26 mouse cellular contexts compared by ENCODE assay signal in genomic region chr5:140461476-140461875, GRCm38 (mm10). TPM values are rescaled to one million over a fixed set of nuclear protein-coding genes. Genes with fewer than 3 reads are reported as not detected.
"Had no signal": no experiment of that assay in that cellular context is flagged by ENCODE, and none has a peak within 500 bp of the region (broad histone marks: within the 10 kb centered on the region; RNA-seq: fewer than 3 reads in every experiment).

No protein-coding gene starts in this region.

- H3K4me3 ChIP-seq: liver, embryonic 15.5 days; lung, embryonic 15.5 days; midbrain, embryonic 12.5 days; midbrain, embryonic 15.5 days; neural tube, embryonic 13.5 days; neural tube, embryonic 15.5 days had no signal

- H3K4me1 ChIP-seq: liver, embryonic 15.5 days; lung, embryonic 15.5 days; midbrain, embryonic 12.5 days; midbrain, embryonic 15.5 days; neural tube, embryonic 13.5 days; neural tube, embryonic 15.5 days had no signal

- H3K36me3 ChIP-seq: liver, embryonic 15.5 days; lung, embryonic 15.5 days; midbrain, embryonic 12.5 days; midbrain, embryonic 15.5 days; neural tube, embryonic 13.5 days; neural tube, embryonic 15.5 days had no signal

- H3K27me3 ChIP-seq: liver, embryonic 15.5 days; lung, embryonic 15.5 days; midbrain, embryonic 12.5 days; midbrain, embryonic 15.5 days; neural tube, embryonic 13.5 days; neural tube, embryonic 15.5 days had no signal

- H3K9me3 ChIP-seq: midbrain, embryonic 15.5 days; neural tube, embryonic 15.5 days had no signal

- H3K27ac ChIP-seq: liver, embryonic 15.5 days; lung, embryonic 15.5 days; macrophage; midbrain, embryonic 12.5 days; midbrain, embryonic 15.5 days; neural tube, embryonic 13.5 days; neural tube, embryonic 15.5 days had no signal

- DNase-seq: liver, postnatal 0 days; lung, adult 2 months; lung, postnatal 14 days; lung, postnatal 36 days; retina, postnatal 1 day; right cerebral cortex, adult 18-20 months; right cerebral cortex, postnatal 25 days; right cerebral cortex, postnatal 4 days; spleen, adult 18-20 months; thymus, adult 18-20 months; thymus, postnatal 14 days; thymus, postnatal 4 days had no signal

RNA-seq across cellular contexts. Expression of gene Gm4869, which starts 16.0 kb away (rescaled TPM):
- polyA plus RNA-seq: liver, embryonic 15.5 days; liver, postnatal 0 days; lung, postnatal 0 days; macrophage; midbrain, embryonic 12.5 days; midbrain, embryonic 15.5 days; midbrain, postnatal 0 days; neural tube, embryonic 11.5 days; neural tube, embryonic 13.5 days; neural tube, embryonic 15.5 days; small intestine, adult 2 months; stomach, embryonic 14.5 days; stomach, embryonic 16.5 days; thymus, postnatal 0 days had no signal
